Mouse (Mus musculus) thymus, postnatal 0 days (tissue): ENCODE data around the gene Gm29094. TPM values are rescaled to one million over a fixed set of nuclear protein-coding genes. Genes with fewer than 3 reads are reported as not detected.
"Not testable (repeated sequence)": the region's sequence is repeated elsewhere in the genome, so short reads cannot be mapped to it uniquely, and the experiment has no call there.

Source experiments
- DNase-seq: peaks from one replicate; pipeline ENCODE4 v3.0.0-alpha.2; 2015; ENCODE audit warnings: low spot score
- polyA plus RNA-seq: library from polyadenylated mRNA; unstranded; fragments of >200 nt; fragmentation: Nextera tagmentation; extraction: Ambion mirVana; gene quantifications from 2 replicates; pipeline ENCODE4 v1.2.1, GENCODE M21; 2015

The Gm29094 gene
- polyA plus RNA-seq, 1 experiment from 2014 or later = 6.9 TPM

GRCm38 (mm10) chr9:89240516-89241019 lies 41.4 kb downstream of the Gm29094 start:
- not testable (repeated sequence) for DNase-seq

DNA sequence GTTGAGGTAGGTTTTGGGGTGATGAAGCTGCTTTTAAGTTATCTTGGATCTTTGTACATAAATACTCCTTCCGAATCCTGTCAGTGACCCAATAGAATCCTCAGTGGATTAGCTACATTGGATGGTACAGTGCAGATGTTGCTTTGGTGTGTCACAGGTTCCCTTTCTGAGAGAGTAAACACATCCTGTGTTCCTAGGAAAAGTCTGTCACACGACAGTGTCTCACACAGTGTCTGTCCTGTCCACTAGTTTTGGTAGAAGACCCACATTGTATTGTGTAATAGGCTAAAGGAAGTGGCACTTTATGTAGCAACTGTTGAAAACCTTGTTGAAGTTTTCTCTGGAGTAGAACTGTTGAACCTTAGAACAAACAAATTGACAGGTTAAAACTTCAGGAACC lies 54.2 kb downstream of the Gm29094 start:
- DNase-seq = no peak

- no peak for DNase-seq
Observed at GRCm38 (mm10) chr9:89256556-89257335, 57.6 kb downstream of the Gm29094 start.

- DNase-seq = no peak
Observed at GRCm38 (mm10) chr9:89263968-89264367, 64.8 kb downstream of the Gm29094 start.

DNA sequence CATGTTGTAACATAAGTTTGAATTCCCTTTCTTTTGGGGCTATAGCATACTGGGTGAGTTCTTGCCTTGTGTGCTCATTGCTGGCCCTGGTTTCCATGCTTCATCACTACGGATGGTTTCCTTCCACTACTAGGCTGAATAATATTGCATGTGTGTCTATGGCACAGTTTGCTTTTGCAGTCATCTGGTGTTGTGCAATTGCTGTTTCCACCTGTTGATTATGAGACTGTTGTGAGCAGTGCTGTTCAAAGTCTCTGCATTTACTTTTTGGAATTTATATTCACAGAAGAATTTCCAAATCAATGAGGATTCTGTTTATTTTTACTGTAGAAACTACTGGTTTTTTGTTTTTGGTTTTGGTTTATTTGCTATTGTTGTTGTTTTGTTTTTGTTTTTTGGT lies 65.4 kb downstream of the Gm29094 start:
- DNase-seq = no peak

Other genes with a start within 250 kb of the Gm29094 start
- gene Bcl2a1a, start 242.5 kb upstream of the Gm29094 start, polyA plus RNA-seq = 14.4 and 14.5 TPM in 2 replicates
- gene Trim43b, start 106.5 kb upstream of the Gm29094 start, polyA plus RNA-seq = 0.06 and 0.08 TPM in 2 replicates
- 48.8 and 53.4 TPM in 2 replicates for gene Bcl2a1b, start 170 bp upstream of the Gm29094 start, polyA plus RNA-seq
- gene Mthfs, start 11.3 kb downstream of the Gm29094 start, polyA plus RNA-seq = 33.1 and 34.9 TPM in 2 replicates